ENCODE assay signal across 9 mouse cellular contexts in genomic region chr13:103710359-103710781, GRCm38 (mm10).
DNase-seq lines count a peak whose midpoint lies in the region; ATAC-seq and TF ChIP-seq lines count a peak whose summit lies in the region.
"Had no signal": no experiment of that assay in that cellular context is flagged by ENCODE, and none has a peak within 500 bp of the region (broad histone marks: within the 10 kb centered on the region; RNA-seq: fewer than 3 reads in every experiment).

No protein-coding gene starts in this region.

- DNase-seq in CD4-positive, CD25-positive, alpha-beta regulatory T cell, adult 2 months (ENCODE audit: low read depth, low spot score), result peak; percentile 52
- DNase-seq in layer of hippocampus, adult 2 months (ENCODE audit: low spot score in 2 of 2), result peak in 1 of 2 experiments; percentile 38
- no peak for DNase-seq in layer of hippocampus, adult 9-11 months
- DNase-seq in adrenal gland, postnatal 14 days, result peak; percentile 70
- DNase-seq in kidney, postnatal 10 days, result peak; percentile 58
- DNase-seq in retina, embryonic 14.5 days (ENCODE audit: low spot score), result peak; percentile 60
- no peak for DNase-seq in ovary, adult 18-20 months (ENCODE audit: low spot score)

- peak; percentile 75 for TF ChIP-seq CTCF in layer of hippocampus, adult 2 months (conservative IDR thresholded peaks at IDR 0.05)

- ATAC-seq in CD4-positive, CD25-positive, alpha-beta regulatory T cell, adult 4 months, result no peak

- no peak overlapping the region for H3K4me3 ChIP-seq in layer of hippocampus, adult 2 months
- H3K4me3 ChIP-seq: erythroblast, embryonic 14.5 days had no signal

- H3K27ac ChIP-seq in layer of hippocampus, adult 2 months, result peak overlapping the region; percentile 74; the same call in 1 of the 2 replicates

Comparison
In these comparisons a context has a peak if more than half of its experiments do, and no peak if none do; other contexts are left out.
1. DNase-seq: peak in CD4-positive, CD25-positive, alpha-beta regulatory T cell, adult 2 months (single experiment), adrenal gland, postnatal 14 days (single experiment), kidney, postnatal 10 days (single experiment) and retina, embryonic 14.5 days (single experiment); none in layer of hippocampus, adult 9-11 months (single experiment) and ovary, adult 18-20 months (single experiment).